Mouse (Mus musculus) right cerebral cortex, postnatal 25 days (tissue): Measurements from ENCODE around the gene Sspn.

ENCODE experiments used
- DNase-seq: peaks from one replicate; pipeline ENCODE4 v3.0.0; 2022

Sspn gene

GRCm38 (mm10) chr6:145931341-145931740 lies at the start of gene Sspn:
TSS of gene Sspn (plus strand) at chr6:145931641.
- DNase-seq, result no peak

DNA sequence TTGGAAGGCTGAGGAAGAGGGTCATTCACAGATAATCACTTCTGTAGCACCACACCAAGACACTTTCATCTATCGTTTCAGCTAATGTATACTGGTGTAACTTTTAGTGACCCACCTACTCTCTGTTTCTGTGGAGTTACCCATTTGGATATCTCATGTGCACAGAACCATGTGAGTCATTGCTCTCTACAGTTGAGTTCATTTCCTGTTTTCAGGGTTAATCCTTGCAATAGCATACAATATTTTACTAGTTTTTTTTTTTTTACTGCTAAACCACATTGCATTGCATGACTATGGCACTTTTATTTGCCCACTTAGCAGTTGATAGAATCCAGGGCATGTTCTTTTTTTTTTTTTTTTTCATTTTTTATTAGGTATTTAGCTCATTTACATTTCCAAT lies 48.4 kb upstream of the Sspn start:
- DNase-seq, result no peak

- DNase-seq, result no peak
These were observed 47.8 kb upstream of the Sspn start for GRCm38 (mm10) chr6:145883668-145884067.

GRCm38 (mm10) chr6:145885069-145885468 lies 46.4 kb upstream of the Sspn start:
- no peak for DNase-seq

- no peak for DNase-seq
These were observed 45.2 kb upstream of the Sspn start for GRCm38 (mm10) chr6:145886277-145886676.

- DNase-seq, result no peak
These were observed 43.7 kb upstream of the Sspn start for GRCm38 (mm10) chr6:145887719-145888118.

- DNase-seq, result no peak
These were observed 39.5 kb upstream of the Sspn start for GRCm38 (mm10) chr6:145891951-145892350.

DNA sequence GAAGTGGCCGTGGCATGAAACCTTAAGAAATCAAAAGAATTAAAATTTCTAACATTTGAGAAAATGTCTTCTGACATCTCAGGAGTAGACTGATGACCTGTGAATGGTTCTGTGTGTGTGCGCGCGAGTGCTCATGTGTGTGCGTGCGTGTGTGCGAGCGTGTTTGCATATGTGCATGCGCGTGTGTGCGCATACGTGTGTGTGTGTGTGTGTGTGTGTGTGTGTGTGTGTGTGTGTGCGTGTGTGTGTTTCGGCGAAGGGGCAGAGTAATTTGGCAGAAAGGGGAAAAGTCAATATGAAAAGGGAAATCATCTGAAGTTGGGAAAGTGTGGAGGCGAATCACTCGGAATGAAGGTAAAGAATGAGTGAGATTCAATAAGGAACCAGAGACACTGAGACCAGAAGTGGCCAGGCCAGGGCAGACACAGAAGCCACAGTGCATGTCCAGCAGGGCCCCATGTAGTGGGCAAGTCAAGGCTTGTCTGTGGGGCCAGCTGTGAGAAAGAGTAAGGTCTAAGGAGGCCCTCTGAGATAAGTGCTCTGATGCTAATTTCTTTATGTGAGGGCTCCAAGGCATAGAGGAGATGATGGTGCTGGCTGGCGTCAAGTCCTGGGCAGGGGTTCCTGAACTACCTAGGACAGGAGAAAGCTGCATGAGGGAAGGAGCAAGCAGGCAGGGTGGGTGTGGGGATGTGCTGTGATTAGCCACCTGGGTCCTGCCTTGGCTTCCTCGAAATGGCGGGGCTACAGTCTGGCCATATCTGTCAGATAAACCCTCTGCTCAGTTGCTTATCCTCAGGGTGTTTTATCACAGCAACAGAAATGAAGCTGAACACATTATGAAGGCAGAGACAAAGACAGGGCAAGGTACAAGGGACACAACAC lies 38.8 kb upstream of the Sspn start:
- no peak for DNase-seq

DNA sequence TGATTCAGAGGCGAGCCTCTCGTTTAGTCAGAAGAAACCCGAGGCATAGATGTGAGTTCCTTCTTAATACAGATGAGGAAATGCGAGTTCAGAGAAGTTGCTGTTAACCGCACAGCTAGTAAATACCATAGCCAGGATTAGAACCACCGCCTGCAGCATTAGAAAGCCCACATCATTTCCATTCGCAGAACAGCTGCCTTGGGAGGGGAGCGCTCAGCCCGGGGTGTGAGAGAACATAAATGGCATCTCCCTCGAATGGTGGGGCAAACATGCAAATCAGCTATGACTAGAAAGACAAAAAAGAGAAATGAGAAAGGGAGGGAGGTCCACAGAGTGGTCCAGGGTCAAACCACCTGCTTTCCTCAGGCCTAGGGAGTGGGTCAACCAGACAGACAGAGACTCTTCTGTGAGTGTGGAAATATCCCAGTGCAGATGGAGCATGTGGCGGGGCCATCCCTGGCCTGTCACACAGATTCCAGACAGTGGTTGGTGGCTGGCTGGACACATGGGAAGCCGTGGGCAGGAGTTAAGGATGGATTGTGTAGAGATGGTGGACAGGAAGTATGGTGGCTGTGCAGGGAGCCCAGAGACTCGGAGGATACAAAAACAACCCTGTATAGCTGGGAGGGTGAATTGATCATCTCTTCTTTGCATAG lies 37.9 kb upstream of the Sspn start:
- DNase-seq, result no peak

GRCm38 (mm10) chr6:145894669-145895342 lies 36.6 kb upstream of the Sspn start:
- no peak for DNase-seq

- DNase-seq, result no peak
These were observed 27.3 kb upstream of the Sspn start for GRCm38 (mm10) chr6:145904169-145904568.

DNA sequence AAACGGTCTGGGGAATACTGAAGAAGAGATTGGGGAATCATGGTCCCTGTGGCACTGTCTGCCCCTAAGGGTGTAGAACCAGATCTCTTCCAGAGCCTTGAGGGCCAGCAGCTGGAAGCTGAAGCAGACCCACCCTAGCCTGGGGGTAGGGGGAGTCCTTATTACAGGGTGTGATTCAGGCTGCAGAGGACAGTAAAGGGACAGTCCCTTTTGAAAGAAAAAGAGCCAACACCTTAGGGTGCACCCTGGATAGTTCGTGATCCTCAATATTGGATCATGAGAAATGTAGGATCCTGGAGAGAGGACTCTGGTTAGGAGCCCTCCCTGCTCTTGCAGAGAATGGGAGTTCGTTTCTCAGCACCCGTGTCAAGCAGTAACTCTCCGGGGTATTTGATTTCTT lies 26.8 kb upstream of the Sspn start:
- no peak for DNase-seq

GRCm38 (mm10) chr6:145906096-145906890 lies 25.1 kb upstream of the Sspn start:
- no peak for DNase-seq

DNA sequence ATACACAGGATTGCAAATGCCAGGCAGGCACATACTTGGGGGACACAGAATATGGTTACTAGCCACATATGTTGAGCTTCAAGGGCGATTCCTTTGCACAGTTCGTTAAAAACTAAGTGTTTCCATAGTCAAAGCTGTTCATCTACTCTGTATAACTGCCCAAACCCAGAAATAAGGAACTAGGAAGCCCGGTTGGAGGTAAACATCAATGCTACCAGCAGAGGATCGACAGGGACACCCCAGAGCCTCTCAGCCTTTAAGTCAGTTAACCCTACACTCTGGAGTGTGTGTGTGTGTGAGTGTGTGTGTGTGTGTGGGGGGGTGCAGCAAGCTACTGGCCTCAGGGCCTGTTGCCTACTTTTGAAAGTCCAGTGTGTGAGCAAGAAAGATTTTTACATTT lies 21.5 kb upstream of the Sspn start:
- DNase-seq, result no peak

GRCm38 (mm10) chr6:145910469-145911426 lies 20.7 kb upstream of the Sspn start:
- DNase-seq, result no peak

GRCm38 (mm10) chr6:145912232-145912631 lies 19.2 kb upstream of the Sspn start:
- DNase-seq, result no peak

DNA sequence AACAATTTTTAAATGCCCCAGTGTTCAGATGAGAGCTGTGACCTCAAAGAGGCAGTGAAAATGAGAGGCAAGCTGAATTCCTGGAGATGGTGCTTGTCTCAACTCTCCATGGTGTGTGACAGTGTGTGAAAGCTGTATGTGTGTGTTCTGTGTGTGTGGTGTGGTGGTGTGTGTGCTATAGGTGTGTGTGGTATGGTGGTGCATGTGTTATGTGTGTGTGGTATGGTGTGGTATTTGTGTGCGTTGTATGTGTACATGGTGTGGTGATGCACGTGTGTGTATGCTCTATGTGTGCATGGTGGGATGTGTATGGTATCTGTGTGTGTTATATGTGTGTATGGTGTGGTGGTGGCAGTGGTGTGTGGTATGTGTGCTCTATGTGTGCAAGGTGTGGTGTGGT lies 16.0 kb upstream of the Sspn start:
- no peak for DNase-seq

DNA sequence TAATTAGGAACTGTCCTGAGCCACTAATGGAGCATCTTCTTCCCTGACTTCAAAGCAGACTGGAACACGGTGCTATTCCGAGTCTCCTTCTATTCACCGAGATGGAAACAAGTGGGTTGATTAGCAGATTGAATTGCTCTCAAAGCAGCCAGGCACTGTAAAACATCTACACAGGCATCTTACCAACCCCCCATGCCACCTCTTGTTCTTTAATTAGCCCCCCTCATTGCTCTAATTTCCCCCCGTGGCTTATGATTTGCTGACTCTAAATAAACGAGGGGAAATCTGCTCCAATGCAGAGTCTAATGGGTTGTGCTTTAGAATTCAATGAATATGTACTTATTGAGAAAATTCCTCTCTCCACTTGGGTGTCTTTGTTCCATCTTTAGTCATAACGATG lies 15.0 kb upstream of the Sspn start:
- DNase-seq, result no peak

DNA sequence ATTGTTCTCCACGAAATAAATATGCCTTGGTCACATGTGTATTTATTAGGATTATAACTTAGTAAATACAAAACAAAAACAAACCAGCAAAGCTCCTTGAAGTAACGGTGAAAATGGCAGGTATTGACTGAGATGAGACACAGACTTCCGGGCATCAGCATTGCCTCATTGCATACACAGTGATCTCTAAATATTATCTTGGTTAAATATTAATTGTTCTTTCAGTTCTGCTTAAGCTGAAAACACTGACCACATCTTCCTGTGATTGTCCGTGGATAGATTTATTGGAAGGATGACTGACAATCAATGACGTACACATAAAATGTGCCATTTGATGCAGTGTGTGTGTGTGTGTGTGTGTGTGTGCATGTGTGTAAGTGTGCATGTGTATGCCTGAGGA lies 13.2 kb upstream of the Sspn start:
- DNase-seq, result no peak

DNA sequence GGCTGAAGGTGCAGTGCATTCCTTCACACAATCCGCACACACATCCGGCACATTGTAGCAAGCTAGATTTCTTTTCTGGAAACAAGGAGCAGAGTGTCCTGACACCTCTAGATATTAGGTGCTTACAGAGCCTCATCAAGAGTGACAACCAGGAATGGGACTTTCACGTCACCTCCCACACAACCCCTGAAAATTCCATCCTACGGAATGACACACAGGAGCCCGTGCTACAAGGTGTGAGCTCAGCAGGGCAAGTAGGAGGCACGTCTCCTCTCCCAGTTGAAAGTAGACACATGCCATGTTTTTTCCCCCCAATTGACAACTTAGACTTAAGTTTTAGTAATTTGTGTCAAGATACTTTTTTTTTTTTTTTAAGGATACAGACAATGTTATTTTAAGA lies 7.8 kb upstream of the Sspn start:
- DNase-seq, result no peak

GRCm38 (mm10) chr6:145934001-145934696 lies 2.7 kb downstream of the Sspn start:
- peak; percentile 64 for DNase-seq
